Mouse (Mus musculus) liver, embryonic 14.5 days (tissue): ENCODE results near the gene Dnah7c. TPM values are rescaled to one million over a fixed set of nuclear protein-coding genes. Genes with fewer than 3 reads are reported as not detected.
"Not testable (repeated sequence)": the region's sequence is repeated elsewhere in the genome, so short reads cannot be mapped to it uniquely, and the experiment has no call there.

Experiments
- ATAC-seq: fragments of 200-750 bp; cut with Nextera tagmentation; 2 replicates; pipeline ENCODE4 v1.8.0; 2017; ENCODE audit warnings: moderate number of reproducible peaks, mild to moderate bottlenecking, moderate library complexity; ENCODE audit not compliant: insufficient read depth
- DNase-seq, 3 experiments: peaks; one replicate each; pipeline ENCODE4 v3.0.0-alpha.2; 2012 to 2013; ENCODE audit warnings: low read depth in 3 of 3, low spot score in 3 of 3
- H3K27ac ChIP-seq: fragments of 300-500 bp; sonication (generic); 2 replicates; pipeline ENCODE4 v1.5.1; 2014; ENCODE audit warnings: moderate library complexity, mild to moderate bottlenecking, control low read depth, inconsistent platforms
- H3K27me3 ChIP-seq: fragments of 300-500 bp; sonication (generic); 2 replicates; pipeline ENCODE4 v1.6.1; 2014; ENCODE audit warnings: mild to moderate bottlenecking, low read length, moderate library complexity; ENCODE audit not compliant: control insufficient read depth, insufficient read depth
- H3K36me3 ChIP-seq: fragments of 300-500 bp; sonication (generic); replicated peaks from 2 replicates; pipeline ENCODE4 v1.6.1; 2014; ENCODE audit warnings: low read depth; ENCODE audit not compliant: control insufficient read depth, insufficient read depth
- H3K4me1 ChIP-seq, 2 experiments: fragments of 200-500 bp in 1 of 2; fragments of 300-500 bp in 1 of 2; sonication (generic) in 1 of 2; replicated peaks; 2 replicates each; pipeline ENCODE4 v1.6.1; 2012 to 2014; ENCODE audit warnings: antibody characterized with exemption in 1 of 2, inconsistent platforms in 1 of 2, low read length in 1 of 2; ENCODE audit not compliant: control insufficient read depth in 2 of 2, insufficient read depth in 2 of 2
- H3K4me2 ChIP-seq: fragments of 300-500 bp; sonication (generic); 2 replicates; pipeline ENCODE4 v1.6.1; 2014; ENCODE audit warnings: low read depth, mild to moderate bottlenecking, control low read depth, moderate library complexity
- H3K4me3 ChIP-seq, 2 experiments: fragments of 200-500 bp in 1 of 2; fragments of 300-500 bp in 1 of 2; sonication (generic) in 1 of 2; 2 replicates each; pipeline ENCODE4 v1.5.1; 2012 to 2014; ENCODE audit warnings: low read depth in 2 of 2, low read length in 2 of 2, mild to moderate bottlenecking in 2 of 2, control low read depth in 1 of 2, inconsistent platforms in 1 of 2, moderate library complexity in 1 of 2; ENCODE audit not compliant: insufficient read depth in 1 of 2
- H3K9ac ChIP-seq: fragments of 300-500 bp; sonication (generic); replicated peaks from 2 replicates; pipeline ENCODE4 v1.6.1; 2014; ENCODE audit warnings: mild to moderate bottlenecking, control low read depth, moderate library complexity
- H3K9me3 ChIP-seq: fragments of 300-500 bp; sonication (generic); 2 replicates; pipeline ENCODE4 v1.6.1; 2016; ENCODE audit warnings: low read length, mixed read lengths; ENCODE audit not compliant: control insufficient read depth
- CTCF ChIP-seq: IDR thresholded peaks from 2 replicates; pipeline ENCODE4 v1.5.1; 2016; ENCODE audit warnings: antibody characterized with exemption, low read depth, control low read depth
- EP300 ChIP-seq: IDR thresholded peaks from 2 replicates; pipeline ENCODE4 v1.6.1; 2016; ENCODE audit warnings: antibody characterized with exemption, low read depth
- WGBS: fragments of 180-500 bp; shearing (Covaris S2); extraction: QIAGEN DNeasy Blood & Tissue Kit; methylation state at CpG from one replicate; pipeline ENCODE4 v1.1.7; 2014; ENCODE audit not compliant: insufficient replicate concordance; 5-methylcytosine and 5-hydroxymethylcytosine counted together
- polyA plus RNA-seq, 2 experiments: library from polyadenylated mRNA; depleted of rRNA in 1 of 2; stranded (reverse) in 1 of 2; unstranded in 1 of 2; fragments of >200 nt; fragmentation: Nextera tagmentation in 1 of 2; extraction: Ambion mirVana in 1 of 2; gene quantifications; 2 replicates each; pipeline versions ENCODE4 v1.2.1 to v1.2.3; 2012 to 2014

The Dnah7c gene
- polyA plus RNA-seq, 2 experiments: under 0.01 TPM; not detected in 1

GRCm38 (mm10) chr1:46580385-46580784, 155.0 kb downstream of the Dnah7c start:
- Histone ChIP-seq H3K4me3 (no peak overlapping the region), H3K4me2 (no peak overlapping the region), H3K4me1 (no peaks in the 10 kb centered on the region), H3K27ac (no peak overlapping the region), H3K36me3 (no peaks in the 10 kb centered on the region), H3K9ac (no peak overlapping the region), H3K27me3 (no peaks in the 10 kb centered on the region), H3K9me3 (no peaks in the 10 kb centered on the region)
- no peak for DNase-seq
- ATAC-seq: no peak
- TF ChIP-seq EP300 (no peak), CTCF (no peak)
- WGBS: 23% methylated on average over 3 of the region's 3 CpGs

- H3K4me3 ChIP-seq, H3K4me1 ChIP-seq, ATAC-seq, DNase-seq, H3K9me3 ChIP-seq, H3K9ac ChIP-seq, H3K27ac ChIP-seq, H3K36me3 ChIP-seq, H3K27me3 ChIP-seq, H3K4me2 ChIP-seq: not testable (repeated sequence)
- 48% methylated on average over 1 of the region's 1 CpGs for WGBS
These were observed 168.4 kb downstream of the Dnah7c start for GRCm38 (mm10) chr1:46593826-46594225.

- H3K27ac ChIP-seq, ATAC-seq, H3K4me2 ChIP-seq, H3K4me1 ChIP-seq, DNase-seq, H3K27me3 ChIP-seq, H3K4me3 ChIP-seq, H3K9ac ChIP-seq, H3K9me3 ChIP-seq, H3K36me3 ChIP-seq: not testable (repeated sequence)
- WGBS: no CpG with 5 or more reads among the region's 1 CpGs
These were observed 171.0 kb downstream of the Dnah7c start for GRCm38 (mm10) chr1:46596343-46596742.

- H3K4me3 ChIP-seq: no peak overlapping the region
- no peaks in the 10 kb centered on the region for H3K9me3 ChIP-seq
- H3K27ac ChIP-seq: no peak overlapping the region
- H3K9ac ChIP-seq: no peak overlapping the region
- DNase-seq (no peak), ATAC-seq (no peak)
- H3K4me1 ChIP-seq: no peaks in the 10 kb centered on the region
- no peak overlapping the region for H3K4me2 ChIP-seq
- no peaks in the 10 kb centered on the region for H3K27me3 ChIP-seq
- H3K36me3 ChIP-seq: no peaks in the 10 kb centered on the region
- TF ChIP-seq CTCF (no peak), EP300 (no peak)
- 53% methylated on average over 1 of the region's 1 CpGs for WGBS
These were observed 194.9 kb downstream of the Dnah7c start for GRCm38 (mm10) chr1:46620331-46620730.

GRCm38 (mm10) chr1:46625914-46626313, 200.5 kb downstream of the Dnah7c start:
- not testable (repeated sequence) for H3K4me1 ChIP-seq, H3K4me3 ChIP-seq, DNase-seq, H3K9ac ChIP-seq, ATAC-seq, H3K27me3 ChIP-seq, H3K27ac ChIP-seq, H3K36me3 ChIP-seq, H3K4me2 ChIP-seq, H3K9me3 ChIP-seq
- WGBS: 69% methylated on average over 6 of the region's 6 CpGs

GRCm38 (mm10) chr1:46649821-46650220, 224.4 kb downstream of the Dnah7c start:
- H3K36me3 ChIP-seq, H3K9ac ChIP-seq, H3K27me3 ChIP-seq, DNase-seq, ATAC-seq, H3K9me3 ChIP-seq, H3K4me1 ChIP-seq, H3K4me2 ChIP-seq, H3K27ac ChIP-seq, H3K4me3 ChIP-seq: not testable (repeated sequence)
- WGBS: 60% methylated on average over 4 of the region's 4 CpGs

- H3K4me1 ChIP-seq, H3K4me2 ChIP-seq, H3K27me3 ChIP-seq, H3K4me3 ChIP-seq, H3K27ac ChIP-seq, H3K36me3 ChIP-seq, DNase-seq, H3K9me3 ChIP-seq, H3K9ac ChIP-seq, ATAC-seq: not testable (repeated sequence)
- 40% methylated on average over 2 of the region's 2 CpGs for WGBS
These were observed 227.3 kb downstream of the Dnah7c start for GRCm38 (mm10) chr1:46652721-46653120.

- WGBS: 58% methylated on average over 1 of the region's 1 CpGs
- ATAC-seq, H3K4me3 ChIP-seq, H3K4me1 ChIP-seq, H3K9me3 ChIP-seq, H3K4me2 ChIP-seq, H3K9ac ChIP-seq, H3K36me3 ChIP-seq, DNase-seq, H3K27ac ChIP-seq, H3K27me3 ChIP-seq: not testable (repeated sequence)
These were observed 299.4 kb downstream of the Dnah7c start for GRCm38 (mm10) chr1:46724810-46725209.
